Mouse (Mus musculus): Measurements from ENCODE around the gene Prmt2.

DNA sequence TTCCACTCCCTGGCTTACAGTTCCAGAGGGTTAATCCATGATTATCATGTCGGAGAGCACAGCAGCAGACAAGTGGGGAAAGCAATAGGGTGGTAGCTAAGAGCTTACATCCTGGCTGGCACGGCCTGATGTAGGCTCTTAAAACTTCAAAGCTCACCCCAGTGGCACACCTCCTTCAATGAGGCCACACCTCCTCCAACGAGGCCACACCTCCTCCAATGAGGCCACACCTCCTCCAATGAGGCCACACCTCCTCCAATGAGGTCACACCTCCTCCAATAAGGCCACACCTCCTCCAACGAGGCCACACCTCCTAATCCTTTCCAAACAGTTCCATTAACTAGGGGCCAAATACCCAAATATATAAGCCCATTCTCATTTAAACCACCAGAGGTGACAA lies 23.5 kb downstream of the Prmt2 start:
- TF ChIP-seq FLI1 (IDR thresholded peaks at IDR 0.05; ENCODE audit: low read length), result no peak
- TF ChIP-seq GATA1 (IDR thresholded peaks at IDR 0.05; ENCODE audit: borderline replicate concordance, low read length), result no peak
